Mouse (Mus musculus): ENCODE data around the gene Zfp1.

GRCm38 (mm10) chr8:111699035-111699434 is 55.8 kb downstream of the Zfp1 start:
- no peak for TF ChIP-seq CTCF (IDR thresholded peaks at IDR 0.05; ENCODE audit: control insufficient read depth, insufficient read depth, insufficient read length)
- TF ChIP-seq MYOG (IDR thresholded peaks at IDR 0.05; ENCODE audit: control insufficient read depth, extremely low read depth, insufficient read length): no peak
- no peak for TF ChIP-seq MYOD1 (IDR thresholded peaks at IDR 0.05; ENCODE audit: control insufficient read depth, insufficient read length, low read depth)
- no peak for TF ChIP-seq USF1 (IDR thresholded peaks at IDR 0.05; ENCODE audit: low read depth)
- TF ChIP-seq CEBPB (IDR thresholded peaks at IDR 0.05; ENCODE audit: low read depth): no peak

All from C2C12 (cell line).